Mouse (Mus musculus) cortical plate, adult 2 months (tissue): ENCODE data around the gene Trim28. TPM values are rescaled to one million over a fixed set of nuclear protein-coding genes. Genes with fewer than 3 reads are reported as not detected.

Source experiments
- H3K27ac ChIP-seq: fragments of 200-500 bp; 2 replicates; pipeline ENCODE4 v1.5.1; 2012; ENCODE audit warnings: low read length, control low read depth, inconsistent platforms; ENCODE audit not compliant: insufficient read depth
- H3K4me1 ChIP-seq: fragments of 200-500 bp; 2 replicates; pipeline ENCODE4 v1.6.1; 2011; ENCODE audit warnings: low read length; ENCODE audit not compliant: control insufficient read depth, insufficient read depth
- H3K4me3 ChIP-seq: fragments of 200-500 bp; 2 replicates; pipeline ENCODE4 v1.5.1; 2011; ENCODE audit warnings: mild to moderate bottlenecking, low read length, control low read depth; ENCODE audit not compliant: insufficient read depth
- CTCF ChIP-seq: fragments of 200-500 bp; IDR thresholded peaks from 2 replicates; pipeline ENCODE4 v1.5.1; 2011; ENCODE audit warnings: mild to moderate bottlenecking, control low read depth, low read length; ENCODE audit not compliant: insufficient read depth; ENCODE audit errors: extremely low read depth
- POLR2A ChIP-seq: fragments of 200-500 bp; IDR thresholded peaks from 2 replicates; pipeline ENCODE4 v1.6.1; 2011; ENCODE audit warnings: mild to moderate bottlenecking, low read length, control low read depth; ENCODE audit not compliant: insufficient read depth; ENCODE audit errors: extremely low read depth
- polyA plus RNA-seq: library from polyadenylated mRNA; depleted of rRNA; stranded (reverse); fragments of >200 nt; gene quantifications from 2 replicates; pipeline ENCODE4 v1.2.3, GENCODE M21; 2012

Trim28 gene
- polyA plus RNA-seq, 1 experiment, result 225 TPM

- TF ChIP-seq POLR2A (no peak), CTCF (no peak)
- Histone ChIP-seq H3K27ac (no peak overlapping the region), H3K4me3 (no peak overlapping the region), H3K4me1 (peaks cover 3% of the 10 kb centered on the region; the same call in 1 of the 2 replicates)
Measured at GRCm38 (mm10) chr7:13041256-13041655, 42.3 kb downstream of the Trim28 start.

GRCm38 (mm10) chr7:13042511-13042910 is 43.6 kb downstream of the Trim28 start:
- no peak overlapping the region for H3K4me3 ChIP-seq
- no peak overlapping the region for H3K27ac ChIP-seq
- H3K4me1 ChIP-seq, result peaks cover 3% of the 10 kb centered on the region; the same call in 1 of the 2 replicates
- TF ChIP-seq POLR2A, result no peak

GRCm38 (mm10) chr7:13043120-13043444 is 44.2 kb downstream of the Trim28 start:
- Histone ChIP-seq H3K27ac (peak overlapping the region; percentile 66; the same call in 1 of the 2 replicates), H3K4me1 (peaks cover 3% of the 10 kb centered on the region; the same call in 1 of the 2 replicates), H3K4me3 (peak overlapping the region; percentile 35; the same call in 1 of the 2 replicates)
- TF ChIP-seq CTCF, result no peak
- no peak for TF ChIP-seq POLR2A

GRCm38 (mm10) chr7:13043445-13044253 is 44.7 kb downstream of the Trim28 start:
- Histone ChIP-seq H3K4me1 (peaks cover 3% of the 10 kb centered on the region; the same call in 1 of the 2 replicates), H3K4me3 (peak overlapping the region; percentile 35), H3K27ac (peak overlapping the region; percentile 66)

GRCm38 (mm10) chr7:13044254-13044625 is 45.3 kb downstream of the Trim28 start:
- peak overlapping the region; percentile 2; the same call in 1 of the 2 replicates for H3K27ac ChIP-seq
- TF ChIP-seq POLR2A (no peak), CTCF (no peak)
- H3K4me1 ChIP-seq, result no peaks in the 10 kb centered on the region

More at GRCm38 (mm10) chr7:13043445-13044253, 44.7 kb downstream of the Trim28 start:
- TF ChIP-seq POLR2A (peak; percentile 29; the same call in 1 of the 2 replicates), CTCF (no peak)

GRCm38 (mm10) chr7:13046084-13046483 is 47.2 kb downstream of the Trim28 start:
- no peak for TF ChIP-seq POLR2A
- peak; percentile 50 for TF ChIP-seq CTCF

More at GRCm38 (mm10) chr7:13044254-13044625, 45.3 kb downstream of the Trim28 start:
- H3K4me3 ChIP-seq, result peak overlapping the region; percentile 35

GRCm38 (mm10) chr7:13053001-13053400 is 54.1 kb downstream of the Trim28 start:
- no peak overlapping the region for H3K4me3 ChIP-seq
- no peak for TF ChIP-seq CTCF
- no peak for TF ChIP-seq POLR2A
- H3K4me1 ChIP-seq, result no peaks in the 10 kb centered on the region
- no peak overlapping the region for H3K27ac ChIP-seq

More at GRCm38 (mm10) chr7:13046084-13046483, 47.2 kb downstream of the Trim28 start:
- Histone ChIP-seq H3K27ac (no peak overlapping the region), H3K4me3 (no peak overlapping the region), H3K4me1 (no peaks in the 10 kb centered on the region)

GRCm38 (mm10) chr7:13053501-13053900 is 54.6 kb downstream of the Trim28 start:
- peak overlapping the region; percentile 93; the same call in 1 of the 2 replicates for H3K27ac ChIP-seq

GRCm38 (mm10) chr7:13053961-13054286 is 55.0 kb downstream of the Trim28 start:
- peak overlapping the region; percentile 93 for H3K27ac ChIP-seq
- no peaks in the 10 kb centered on the region for H3K4me1 ChIP-seq
- peak overlapping the region; percentile 60 for H3K4me3 ChIP-seq
- TF ChIP-seq CTCF, result no peak
- TF ChIP-seq POLR2A, result no peak

More at GRCm38 (mm10) chr7:13053501-13053900, 54.6 kb downstream of the Trim28 start:
- H3K4me3 ChIP-seq, result peak overlapping the region; percentile 60; the same call in 1 of the 2 replicates
- no peaks in the 10 kb centered on the region for H3K4me1 ChIP-seq
- TF ChIP-seq POLR2A (no peak), CTCF (no peak)
